Mouse (Mus musculus): Measurements from ENCODE around the gene Trp63. TPM values are rescaled to one million over a fixed set of nuclear protein-coding genes. Genes with fewer than 3 reads are reported as not detected.

Gene Trp63
- polyA plus RNA-seq, 1 experiment, result not detected

DNA sequence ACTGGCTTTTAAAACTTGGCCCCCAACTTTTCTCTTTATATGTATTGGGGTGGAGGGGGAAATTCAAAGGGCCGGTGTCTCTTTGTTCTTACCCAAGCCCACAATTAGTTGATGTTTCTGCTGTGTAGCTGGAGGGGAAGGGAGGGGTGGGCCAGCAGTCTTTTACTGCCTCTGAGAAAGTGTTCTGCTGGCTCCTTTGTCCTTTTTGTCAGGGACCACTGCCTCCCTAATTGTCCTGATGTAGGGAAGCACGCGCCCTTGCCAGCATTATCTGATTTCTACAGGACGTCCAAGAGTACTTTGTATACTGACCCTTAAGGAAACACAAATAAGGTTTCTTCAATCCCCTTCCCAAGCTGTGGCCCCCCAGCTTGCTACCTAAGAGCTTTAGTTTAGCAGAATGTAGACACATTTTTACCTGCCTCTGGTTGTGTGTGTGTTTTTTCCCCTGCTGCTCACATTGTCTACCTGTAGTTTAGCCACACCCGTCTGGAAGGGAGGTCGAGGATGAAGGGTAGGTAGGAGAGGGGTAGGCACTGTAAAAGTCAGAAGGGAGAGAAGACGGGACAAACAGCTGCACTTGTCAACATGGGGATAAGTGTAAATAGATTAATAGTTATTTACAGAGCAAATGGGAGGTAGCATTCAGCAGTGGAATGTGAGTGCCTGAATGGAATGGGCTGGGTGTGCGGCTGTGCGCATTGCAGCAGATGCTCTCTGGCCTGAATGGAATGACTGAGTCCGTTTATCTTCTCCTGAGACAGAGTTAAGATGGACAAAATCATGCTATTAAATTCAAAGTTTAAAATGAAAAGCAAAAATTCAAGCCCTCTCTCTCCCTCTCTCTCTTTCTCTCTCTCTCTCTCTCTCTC is 134.4 kb downstream of the Trp63 start:
- Histone ChIP-seq H3K4me3 (ENCODE audit: insufficient read depth, low read length) (no peak overlapping the region), H3K4me1 (ENCODE audit: control insufficient read depth, insufficient read depth, low read length) (no peaks in the 10 kb centered on the region), H3K27ac (ENCODE audit: insufficient read depth, low read depth, low read length) (no peak overlapping the region)
- TF ChIP-seq CTCF (IDR thresholded peaks at IDR 0.05; ENCODE audit: low read depth, low read length), result no peak
- TF ChIP-seq POLR2A (IDR thresholded peaks at IDR 0.05; ENCODE audit: borderline replicate concordance, low read depth, low read length), result no peak

DNA sequence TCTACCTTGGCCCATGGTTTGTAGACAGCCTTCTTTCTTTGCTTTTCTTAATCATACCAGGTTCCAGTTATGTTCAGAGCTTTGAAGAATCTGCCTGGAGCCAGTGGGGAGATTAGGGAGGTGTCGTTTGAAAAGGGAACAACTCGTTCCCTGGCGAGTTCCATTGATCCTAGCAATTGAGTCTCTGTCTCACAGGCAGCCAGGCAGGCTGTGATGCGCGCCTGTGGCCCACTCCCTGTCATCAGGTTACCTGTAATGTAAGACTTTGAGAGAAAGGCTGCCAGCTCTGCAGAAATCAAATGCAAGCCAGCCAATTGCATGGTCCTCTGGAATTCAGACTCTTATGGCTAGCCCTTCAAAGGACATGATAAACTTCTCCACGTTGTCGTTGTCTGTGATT is 142.5 kb downstream of the Trp63 start:
- H3K27ac ChIP-seq (ENCODE audit: insufficient read depth, low read depth, low read length), result no peak overlapping the region
- TF ChIP-seq CTCF (IDR thresholded peaks at IDR 0.05; ENCODE audit: low read depth, low read length) (no peak), POLR2A (IDR thresholded peaks at IDR 0.05; ENCODE audit: borderline replicate concordance, low read depth, low read length) (no peak)
- H3K4me1 ChIP-seq (ENCODE audit: control insufficient read depth, insufficient read depth, low read length), result no peaks in the 10 kb centered on the region
- H3K4me3 ChIP-seq (ENCODE audit: insufficient read depth, low read length), result no peak overlapping the region

DNA sequence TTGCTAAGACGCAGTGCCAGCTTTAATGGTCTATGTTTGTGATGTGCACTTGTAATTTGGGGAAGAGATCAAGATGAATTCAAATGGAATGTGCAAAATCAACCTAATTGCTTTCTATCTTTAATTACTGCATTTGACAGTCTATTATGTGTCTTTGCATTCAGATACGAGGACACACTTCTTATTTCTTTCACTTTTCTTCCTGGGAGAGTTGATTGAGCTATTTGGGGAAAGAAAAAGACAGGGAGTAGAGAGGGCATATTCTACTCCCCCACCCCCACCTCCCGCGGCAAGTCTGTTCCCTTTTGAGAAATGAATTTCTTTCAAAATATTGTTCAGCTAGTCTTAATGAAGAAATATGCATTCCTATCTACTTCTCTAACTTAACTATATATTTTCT is 149.0 kb downstream of the Trp63 start:
- Histone ChIP-seq H3K27ac (ENCODE audit: insufficient read depth, low read depth, low read length) (no peak overlapping the region), H3K4me3 (ENCODE audit: insufficient read depth, low read length) (no peak overlapping the region), H3K4me1 (ENCODE audit: control insufficient read depth, insufficient read depth, low read length) (no peaks in the 10 kb centered on the region)
- TF ChIP-seq CTCF (IDR thresholded peaks at IDR 0.05; ENCODE audit: low read depth, low read length) (no peak), POLR2A (IDR thresholded peaks at IDR 0.05; ENCODE audit: borderline replicate concordance, low read depth, low read length) (no peak)

DNA sequence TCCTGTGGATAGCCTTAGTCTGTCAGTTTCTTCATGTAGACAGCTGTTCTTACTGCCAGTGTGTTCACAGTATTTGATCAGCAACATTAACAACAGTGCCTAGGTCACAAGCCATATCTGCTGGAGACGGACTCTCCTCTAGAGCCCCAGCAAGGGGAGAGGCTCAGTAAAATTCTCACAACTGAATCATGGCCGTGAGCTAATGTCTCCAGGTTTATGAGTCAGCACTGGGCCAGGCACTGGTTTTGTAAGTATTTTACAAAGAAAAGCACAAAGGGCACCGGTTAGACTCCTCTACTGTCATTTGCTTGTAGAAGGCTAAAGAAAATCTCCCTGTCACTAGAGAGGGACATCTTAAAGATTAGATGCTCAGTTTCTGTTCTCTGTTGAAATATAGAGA is 151.7 kb downstream of the Trp63 start:
- no peak overlapping the region for H3K27ac ChIP-seq (ENCODE audit: insufficient read depth, low read depth, low read length)
- TF ChIP-seq CTCF (IDR thresholded peaks at IDR 0.05; ENCODE audit: low read depth, low read length) (no peak), POLR2A (IDR thresholded peaks at IDR 0.05; ENCODE audit: borderline replicate concordance, low read depth, low read length) (no peak)
- H3K4me3 ChIP-seq (ENCODE audit: insufficient read depth, low read length), result no peak overlapping the region
- no peaks in the 10 kb centered on the region for H3K4me1 ChIP-seq (ENCODE audit: control insufficient read depth, insufficient read depth, low read length)

DNA sequence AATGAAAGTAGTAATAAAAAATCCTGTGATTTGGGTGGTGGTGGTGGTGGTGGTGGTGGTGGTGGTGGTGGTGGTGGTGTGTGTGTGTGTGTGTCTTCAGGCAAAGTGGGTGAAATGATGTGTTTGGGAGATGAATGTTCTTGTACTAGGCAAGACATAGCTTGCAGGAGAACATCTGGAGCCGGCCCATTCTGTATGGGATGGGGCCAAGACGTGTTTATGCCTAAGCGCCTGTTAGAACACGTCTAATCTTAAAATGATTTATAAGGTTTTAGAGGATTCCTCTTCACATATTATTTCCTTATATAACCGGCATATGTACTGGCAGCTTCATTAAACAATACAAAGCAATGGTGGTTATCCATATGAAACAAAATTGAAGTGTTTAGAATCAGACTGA is 152.2 kb downstream of the Trp63 start:
- Histone ChIP-seq H3K4me1 (ENCODE audit: control insufficient read depth, insufficient read depth, low read length) (no peaks in the 10 kb centered on the region), H3K27ac (ENCODE audit: insufficient read depth, low read depth, low read length) (no peak overlapping the region), H3K4me3 (ENCODE audit: insufficient read depth, low read length) (no peak overlapping the region)
- TF ChIP-seq POLR2A (IDR thresholded peaks at IDR 0.05; ENCODE audit: borderline replicate concordance, low read depth, low read length) (no peak), CTCF (IDR thresholded peaks at IDR 0.05; ENCODE audit: low read depth, low read length) (no peak)

DNA sequence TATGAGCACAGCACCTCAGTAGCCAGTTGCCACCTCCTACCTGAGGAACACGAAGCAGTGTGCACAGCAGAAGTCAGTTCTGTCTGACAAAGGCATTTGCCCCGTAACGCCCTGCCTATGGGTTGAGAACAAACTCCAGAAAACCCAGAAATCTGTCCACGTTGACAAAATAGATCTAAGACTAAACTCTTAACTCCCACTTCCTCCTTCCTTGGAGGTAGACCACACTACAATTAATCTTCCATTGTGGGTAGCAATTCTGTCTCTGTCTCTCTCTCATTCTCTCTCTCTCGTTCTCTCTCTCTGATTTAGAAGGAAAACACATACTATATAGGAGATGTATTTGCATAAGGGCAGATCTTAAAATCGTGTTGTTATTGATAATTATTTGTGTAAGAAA is 159.4 kb downstream of the Trp63 start:
- H3K4me3 ChIP-seq (ENCODE audit: insufficient read depth, low read length), result no peak overlapping the region
- H3K4me1 ChIP-seq (ENCODE audit: control insufficient read depth, insufficient read depth, low read length), result no peaks in the 10 kb centered on the region
- H3K27ac ChIP-seq (ENCODE audit: insufficient read depth, low read depth, low read length), result no peak overlapping the region
- TF ChIP-seq POLR2A (IDR thresholded peaks at IDR 0.05; ENCODE audit: borderline replicate concordance, low read depth, low read length) (no peak), CTCF (IDR thresholded peaks at IDR 0.05; ENCODE audit: low read depth, low read length) (no peak)

DNA sequence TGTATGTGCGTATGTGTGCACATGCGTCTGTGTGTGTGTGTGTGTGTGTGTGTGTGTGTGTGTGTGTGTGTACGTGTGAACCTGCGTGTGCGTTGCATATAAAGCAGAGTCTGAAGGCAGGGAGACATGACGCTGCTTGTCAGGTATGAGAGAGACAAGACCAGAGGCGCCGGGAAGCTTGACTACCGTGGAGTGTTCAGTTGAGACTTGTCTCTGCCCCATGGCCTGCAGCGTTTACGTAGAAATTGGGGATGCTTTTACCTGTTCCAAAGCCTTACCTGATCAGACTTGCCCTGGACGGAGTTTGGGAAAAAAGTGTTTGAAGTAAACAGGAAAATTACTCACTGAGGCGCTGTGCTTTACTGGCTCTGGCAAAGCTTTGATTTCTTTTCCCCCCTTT is 160.1 kb downstream of the Trp63 start:
- Histone ChIP-seq H3K4me1 (ENCODE audit: control insufficient read depth, insufficient read depth, low read length) (no peaks in the 10 kb centered on the region), H3K4me3 (ENCODE audit: insufficient read depth, low read length) (no peak overlapping the region), H3K27ac (ENCODE audit: insufficient read depth, low read depth, low read length) (no peak overlapping the region)
- TF ChIP-seq POLR2A (IDR thresholded peaks at IDR 0.05; ENCODE audit: borderline replicate concordance, low read depth, low read length) (no peak), CTCF (IDR thresholded peaks at IDR 0.05; ENCODE audit: low read depth, low read length) (no peak)

DNA sequence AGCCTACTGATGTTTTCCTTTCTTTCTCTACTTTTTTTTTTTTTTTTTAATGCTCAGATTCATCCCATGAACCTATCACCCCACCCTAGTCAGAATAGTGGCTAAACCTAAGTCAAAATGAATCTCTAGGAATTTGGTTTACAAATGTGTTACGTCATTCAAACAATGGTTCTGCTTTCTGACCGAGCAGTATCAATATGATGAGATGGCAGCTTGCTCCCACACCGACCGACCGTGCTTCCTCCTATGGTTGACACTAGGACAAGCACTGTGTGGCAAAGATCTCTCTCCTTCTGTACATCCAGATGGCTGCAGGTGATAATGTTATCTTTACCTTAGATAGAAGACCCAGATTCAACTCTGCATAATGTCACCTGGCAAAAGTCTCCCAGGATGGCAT is 163.0 kb downstream of the Trp63 start:
- Histone ChIP-seq H3K4me3 (ENCODE audit: insufficient read depth, low read length) (no peak overlapping the region), H3K4me1 (ENCODE audit: control insufficient read depth, insufficient read depth, low read length) (no peaks in the 10 kb centered on the region)

DNA sequence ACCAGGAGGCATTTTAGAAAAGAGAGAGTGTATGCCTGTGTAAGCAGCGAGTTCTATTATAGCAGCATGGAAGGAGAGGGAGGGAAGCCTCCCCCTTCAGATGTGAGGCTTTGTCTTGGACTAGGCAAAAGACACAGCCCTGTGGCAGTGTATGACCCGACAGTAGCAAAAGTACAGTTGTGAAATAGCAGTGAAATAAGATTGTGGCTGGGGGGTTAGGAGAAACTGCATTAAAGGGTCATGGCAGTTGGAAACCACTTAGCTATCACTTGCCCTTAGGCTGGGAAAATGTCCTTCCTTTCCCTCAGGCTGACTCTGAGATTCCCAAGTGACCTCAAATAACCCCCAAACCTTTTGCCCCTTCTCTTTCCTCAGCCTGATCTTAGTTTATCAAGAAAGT is 164.9 kb downstream of the Trp63 start:
- no peak for TF ChIP-seq CTCF (IDR thresholded peaks at IDR 0.05; ENCODE audit: low read depth, low read length)
- TF ChIP-seq POLR2A (IDR thresholded peaks at IDR 0.05; ENCODE audit: borderline replicate concordance, low read depth, low read length), result no peak
- no peak overlapping the region for H3K4me3 ChIP-seq (ENCODE audit: insufficient read depth, low read length)
- no peaks in the 10 kb centered on the region for H3K4me1 ChIP-seq (ENCODE audit: control insufficient read depth, insufficient read depth, low read length)
- no peak overlapping the region for H3K27ac ChIP-seq (ENCODE audit: insufficient read depth, low read depth, low read length)

More for the DNA sequence above, 163.0 kb downstream of the Trp63 start:
- no peak overlapping the region for H3K27ac ChIP-seq (ENCODE audit: insufficient read depth, low read depth, low read length)
- TF ChIP-seq POLR2A (IDR thresholded peaks at IDR 0.05; ENCODE audit: borderline replicate concordance, low read depth, low read length) (no peak), CTCF (IDR thresholded peaks at IDR 0.05; ENCODE audit: low read depth, low read length) (no peak)

DNA sequence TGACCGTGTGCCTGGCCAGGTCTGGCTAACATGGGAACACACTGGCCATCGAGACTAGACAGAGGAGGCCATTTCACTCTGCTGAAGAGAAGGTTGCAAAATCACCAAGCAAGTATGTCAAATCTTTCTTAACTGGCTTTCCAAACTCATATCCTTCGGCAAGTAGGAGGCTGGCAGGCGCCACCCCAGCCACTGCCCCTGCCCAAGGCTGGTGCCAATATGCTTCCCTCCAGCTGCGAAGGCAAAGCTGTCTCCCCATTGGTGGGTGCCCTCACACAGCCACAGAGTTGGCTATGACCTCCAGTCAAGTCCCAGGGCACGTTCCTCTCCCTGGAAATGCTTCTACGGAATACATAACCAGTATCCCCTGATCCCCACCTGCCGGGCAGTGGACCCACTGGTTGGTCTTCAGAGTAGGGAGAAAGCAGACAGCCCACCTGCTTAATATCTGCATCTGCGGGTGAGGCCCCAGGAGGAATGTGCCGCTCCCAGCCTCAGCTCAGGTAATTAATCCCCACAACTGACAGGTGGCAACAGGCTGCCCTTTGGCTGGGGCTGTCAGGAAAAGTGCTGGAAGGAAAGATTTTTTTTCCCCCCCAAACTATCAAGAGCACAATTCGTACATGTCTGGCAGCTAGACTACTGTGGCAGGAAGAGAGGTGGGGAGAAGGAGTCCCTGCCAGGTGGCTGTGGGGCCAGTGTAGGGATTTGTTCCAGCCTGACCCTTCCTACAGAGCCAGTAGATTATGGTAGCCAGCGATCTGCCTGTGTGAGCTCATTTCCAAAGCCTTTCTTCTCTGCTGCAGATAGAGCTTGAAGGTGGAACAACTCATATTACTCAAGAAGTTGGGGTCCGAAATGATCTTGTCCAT is 166.3 kb downstream of the Trp63 start:
- H3K4me3 ChIP-seq (ENCODE audit: insufficient read depth, low read length), result no peak overlapping the region
- no peaks in the 10 kb centered on the region for H3K4me1 ChIP-seq (ENCODE audit: control insufficient read depth, insufficient read depth, low read length)
- no peak for TF ChIP-seq CTCF (IDR thresholded peaks at IDR 0.05; ENCODE audit: low read depth, low read length)
- H3K27ac ChIP-seq (ENCODE audit: insufficient read depth, low read depth, low read length), result no peak overlapping the region

All from bone marrow macrophage, adult 2 months (primary cell).